Mouse (Mus musculus): ENCODE measurements around the gene Nupr1.

Gene Nupr1

GRCm38 (mm10) chr7:126650852-126651251 lies 20.2 kb upstream of the Nupr1 start:
- ChIA-PET CTCF (interaction anchor here in 2 of 4 experiments (1.3 to 2.7 kb wide), 3 partner anchors 42 to 63 kb away, joined by 4 to 6 read pairs (median 4); no protein-coding TSS in a partner anchor), POLR2A (interaction anchor here in 1 of 4 experiments (1.3 to 4.3 kb wide), 5 partner anchors 18 to 123 kb away, joined by 4 to 60 read pairs (median 11); partner anchors contain the start of gene Bola2)

GRCm38 (mm10) chr7:126649231-126650051 lies 18.8 kb upstream of the Nupr1 start, which contains the start of gene Sgf29:
Gene Sgf29, plus strand, starts transcription at chr7:126649309.
- ChIA-PET CTCF (interaction anchor here (0.6 to 5.2 kb wide), 18 partner anchors 29 to 819 kb away, joined by 3 to 46 read pairs (median 4); partner anchors contain the start of gene Bola2 (in 1 of the 4)), POLR2A (interaction anchor here (0.6 to 4.3 kb wide), 66 partner anchors 8 to 455 kb away, joined by 3 to 60 read pairs (median 4); partner anchors contain the start of genes Apobr (in 2 of the 4), Cln3 (in 2 of the 4), Eif3c (in 2 of the 4) and AI467606 (in 1 of the 4))

GRCm38 (mm10) chr7:126648486-126648885 lies 17.8 kb upstream of the Nupr1 start:
- CTCF ChIA-PET = interaction anchor here (0.5 to 5.2 kb wide), 27 partner anchors 10 to 818 kb away, joined by 3 to 46 read pairs (median 3); partner anchors contain the start of genes Bola2 (in 1 of the 4) and Spns1 (in 1 of the 4)
- POLR2A ChIA-PET = interaction anchor here (0.6 to 4.3 kb wide), 48 partner anchors 8 to 456 kb away, joined by 3 to 60 read pairs (median 5); partner anchors contain the start of genes Apobr (in 2 of the 4), Bola2 (in 2 of the 4), Cln3 (in 2 of the 4) and Eif3c (in 1 of the 4)

- POLR2A ChIA-PET = interaction anchor here (0.7 to 2.0 kb wide), 11 partner anchors 11 to 84 kb away, joined by 3 to 13 read pairs (median 4); partner anchors contain the start of gene Apobr (in 1 of the 4)
- CTCF ChIA-PET = interaction anchor here in 3 of 4 experiments (0.8 to 5.2 kb wide), 7 partner anchors 34 to 131 kb away, joined by 3 to 46 read pairs (median 3); no protein-coding TSS in a partner anchor
Observed at GRCm38 (mm10) chr7:126645708-126646107, 15.0 kb upstream of the Nupr1 start.

GRCm38 (mm10) chr7:126644914-126645313 lies 14.3 kb upstream of the Nupr1 start:
- CTCF ChIA-PET = interaction anchor here in 2 of 4 experiments (1.2 to 5.2 kb wide), 7 partner anchors 10 to 105 kb away, joined by 3 to 46 read pairs (median 4); no protein-coding TSS in a partner anchor

GRCm38 (mm10) chr7:126644345-126644744 lies 13.7 kb upstream of the Nupr1 start:
- ChIA-PET POLR2A (interaction anchor here in 2 of 4 experiments (0.5 to 2.0 kb wide), 4 partner anchors 15 to 155 kb away, joined by 3 to 5 read pairs (median 4); no protein-coding TSS in a partner anchor), CTCF (interaction anchor here in 3 of 4 experiments (0.6 to 2.7 kb wide), 7 partner anchors 9 to 270 kb away, joined by 3 to 9 read pairs (median 4); partner anchors contain the start of gene Sh2b1 (in 1 of the 3))

More at GRCm38 (mm10) chr7:126644914-126645313, 14.3 kb upstream of the Nupr1 start:
- POLR2A ChIA-PET = interaction anchor here in 2 of 4 experiments (0.7 to 2.0 kb wide), 5 partner anchors 15 to 61 kb away, joined by 3 to 8 read pairs (median 5); partner anchors contain the start of gene Apobr (in 1 of the 2)

GRCm38 (mm10) chr7:126643244-126643617 lies 12.6 kb upstream of the Nupr1 start:
- CTCF ChIA-PET = interaction anchor here in 3 of 4 experiments (0.5 to 2.7 kb wide), 4 partner anchors 26 to 75 kb away, joined by 3 to 9 read pairs (median 6); no protein-coding TSS in a partner anchor
- POLR2A ChIA-PET = interaction anchor here in 1 of 4 experiments (0.6 to 1.2 kb wide), 3 partner anchors 54 to 87 kb away, joined by 3 to 4 read pairs (median 4); no protein-coding TSS in a partner anchor

- ChIA-PET POLR2A (interaction anchor here in 2 of 4 experiments (0.5 to 1.2 kb wide), 7 partner anchors 42 to 105 kb away, joined by 3 to 4 read pairs (median 4); no protein-coding TSS in a partner anchor), CTCF (interaction anchor here in 3 of 4 experiments (0.6 to 2.7 kb wide), 5 partner anchors 51 to 653 kb away, joined by 3 to 9 read pairs (median 5); no protein-coding TSS in a partner anchor)
Observed at GRCm38 (mm10) chr7:126642545-126643243, 12.0 kb upstream of the Nupr1 start.

GRCm38 (mm10) chr7:126636733-126637520 lies 6.3 kb upstream of the Nupr1 start:
- CTCF ChIA-PET = interaction anchor here in 2 of 4 experiments (0.7 to 4.9 kb wide), 6 partner anchors 12 to 99 kb away, joined by 3 to 34 read pairs (median 5); no protein-coding TSS in a partner anchor

GRCm38 (mm10) chr7:126635375-126635774 lies 4.7 kb upstream of the Nupr1 start:
- ChIA-PET CTCF (interaction anchor here in 3 of 4 experiments (0.6 to 4.9 kb wide), 11 partner anchors 9 to 350 kb away, joined by 3 to 34 read pairs (median 4); no protein-coding TSS in a partner anchor), POLR2A (interaction anchor here (0.5 to 4.3 kb wide), 23 partner anchors 10 to 69 kb away, joined by 3 to 21 read pairs (median 3); partner anchors contain the start of genes Apobr (in 2 of the 4), Cln3 (in 1 of the 4) and Sgf29 (in 1 of the 4))

More at GRCm38 (mm10) chr7:126636733-126637520, 6.3 kb upstream of the Nupr1 start:
- POLR2A ChIA-PET = interaction anchor here in 3 of 4 experiments (1.2 to 4.3 kb wide), 9 partner anchors 11 to 57 kb away, joined by 3 to 21 read pairs (median 5); partner anchors contain the start of genes Apobr (in 1 of the 3), Cln3 (in 1 of the 3) and Sgf29 (in 1 of the 3)

GRCm38 (mm10) chr7:126632478-126632877 lies 1.8 kb upstream of the Nupr1 start:
- ChIA-PET POLR2A (interaction anchor here in 3 of 4 experiments (0.6 to 4.3 kb wide), 21 partner anchors 8 to 469 kb away, joined by 3 to 21 read pairs (median 3); partner anchors contain the start of genes Apobr (in 1 of the 3), Coro1a (in 1 of the 3) and Eif3c (in 1 of the 3)), CTCF (interaction anchor here in 3 of 4 experiments (0.6 to 1.1 kb wide), 3 partner anchors 8 to 45 kb away, joined by 3 to 6 read pairs (median 4); no protein-coding TSS in a partner anchor)

- CTCF ChIA-PET = no interaction called here
- POLR2A ChIA-PET = interaction anchor here in 2 of 4 experiments (0.6 to 1.3 kb wide), 2 partner anchors 15 to 75 kb away, joined by 3 read pairs; no protein-coding TSS in a partner anchor
Observed at GRCm38 (mm10) chr7:126629915-126630314, 746 bp downstream of the Nupr1 start.

GRCm38 (mm10) chr7:126628111-126628510 lies 2.5 kb downstream of the Nupr1 start:
- POLR2A ChIA-PET = interaction anchor here in 2 of 4 experiments (0.8 to 1.8 kb wide), 3 partner anchors 22 to 44 kb away, joined by 3 to 6 read pairs (median 5); partner anchors contain the start of gene Apobr (in 1 of the 2)
- CTCF ChIA-PET = no interaction called here

GRCm38 (mm10) chr7:126625807-126626600 lies 4.7 kb downstream of the Nupr1 start:
- ChIA-PET CTCF (interaction anchor here (0.8 to 1.8 kb wide), 5 partner anchors 9 to 50 kb away, joined by 3 to 11 read pairs (median 4); no protein-coding TSS in a partner anchor), POLR2A (interaction anchor here (0.6 to 6.3 kb wide), 50 partner anchors 8 to 391 kb away, joined by 3 to 50 read pairs (median 5); partner anchors contain the start of genes Apobr (in 3 of the 4), Sgf29 (in 3 of the 4), Cln3 (in 2 of the 4) and Eif3c (in 2 of the 4))

- ChIA-PET CTCF (interaction anchor here in 3 of 4 experiments (0.9 to 1.8 kb wide), 8 partner anchors 8 to 248 kb away, joined by 3 to 6 read pairs (median 3); partner anchors contain the start of gene Spns1 (in 1 of the 3)), POLR2A (interaction anchor here (0.6 to 6.3 kb wide), 67 partner anchors 8 to 721 kb away, joined by 3 to 50 read pairs (median 4); partner anchors contain the start of genes Apobr (in 3 of the 4), Sgf29 (in 3 of the 4), Cln3 (in 2 of the 4) and Eif3c (in 2 of the 4))
Observed at GRCm38 (mm10) chr7:126625369-126625768, 5.3 kb downstream of the Nupr1 start.
